Mouse (Mus musculus) heart, embryonic 15.5 days (tissue): ENCODE measurements at regions not wholly inside any gene's neighbourhood (a gene's known extent, or its start where the extent isn't known, plus 50 kb on each side); places are given as distances from the start of the nearest gene placed in this dataset.
A peak's percentile ranks its signal among the peaks of the same experiment; 100 is the strongest.

Experiments
- ATAC-seq: fragments of 200-750 bp; cut with Nextera tagmentation; replicated peaks from 2 replicates; pipeline ENCODE4 v1.8.0; 2017; ENCODE audit warnings: low read depth, moderate TSS enrichment; ENCODE audit not compliant: insufficient number of reproducible peaks, insufficient read depth, low FRiP score
- H3K27ac ChIP-seq: fragments of 300-500 bp; sonication (generic); 2 replicates; pipeline ENCODE4 v1.5.1; 2015; ENCODE audit warnings: mild to moderate bottlenecking, inconsistent platforms
- H3K27me3 ChIP-seq: fragments of 300-500 bp; sonication (generic); 2 replicates; pipeline ENCODE4 v1.6.1; 2015; ENCODE audit warnings: inconsistent platforms
- H3K36me3 ChIP-seq: fragments of 300-500 bp; sonication (generic); 2 replicates; pipeline ENCODE4 v1.6.1; 2015; ENCODE audit warnings: mild to moderate bottlenecking, inconsistent platforms
- H3K4me1 ChIP-seq: fragments of 300-500 bp; sonication (generic); replicated peaks from 2 replicates; pipeline ENCODE4 v1.6.1; 2015; ENCODE audit warnings: inconsistent platforms
- H3K4me2 ChIP-seq: fragments of 300-500 bp; sonication (generic); 2 replicates; pipeline ENCODE4 v1.6.1; 2015; ENCODE audit warnings: inconsistent platforms, mild to moderate bottlenecking, moderate library complexity
- H3K4me3 ChIP-seq: fragments of 300-500 bp; sonication (generic); 2 replicates; pipeline ENCODE4 v1.5.1; 2015; ENCODE audit warnings: mild to moderate bottlenecking, inconsistent platforms
- H3K9ac ChIP-seq: fragments of 300-500 bp; sonication (generic); 2 replicates; pipeline ENCODE4 v1.6.1; 2015; ENCODE audit warnings: mild to moderate bottlenecking, inconsistent platforms
- H3K9me3 ChIP-seq: fragments of 300-500 bp; sonication (generic); replicated peaks from 2 replicates; pipeline ENCODE4 v1.6.1; 2016; ENCODE audit warnings: inconsistent platforms
- WGBS: fragments of 180-500 bp; shearing (Covaris S2); methylation state at CpG from one replicate; pipeline ENCODE4 v1.1.7; 2015; ENCODE audit warnings: mixed read lengths; 5-methylcytosine and 5-hydroxymethylcytosine counted together

- H3K36me3 ChIP-seq = no peaks in the 10 kb centered on the region
- no peak overlapping the region for H3K27ac ChIP-seq
- no peak overlapping the region for H3K9ac ChIP-seq
- ATAC-seq = no peak
- no peaks in the 10 kb centered on the region for H3K27me3 ChIP-seq
- no peak overlapping the region for H3K4me3 ChIP-seq
- H3K9me3 ChIP-seq = no peaks in the 10 kb centered on the region
- no peak overlapping the region for H3K4me2 ChIP-seq
- H3K4me1 ChIP-seq = peaks cover 10% of the 10 kb centered on the region; the same call in 1 of the 2 replicates
- 84% methylated on average over 9 of the region's 9 CpGs for WGBS
These were observed 384.8 kb upstream of the Zmiz1 start for GRCm38 (mm10) chr14:25074022-25074800.

- Histone ChIP-seq H3K4me3 (no peak overlapping the region), H3K36me3 (no peaks in the 10 kb centered on the region), H3K4me2 (no peak overlapping the region), H3K27me3 (no peaks in the 10 kb centered on the region), H3K9ac (no peak overlapping the region), H3K4me1 (peaks cover 8% of the 10 kb centered on the region; the same call in 1 of the 2 replicates), H3K9me3 (no peaks in the 10 kb centered on the region), H3K27ac (no peak overlapping the region)
- ATAC-seq = no peak
- WGBS = 88% methylated on average over 5 of the region's 5 CpGs
These were observed 384.1 kb upstream of the Zmiz1 start for GRCm38 (mm10) chr14:25074891-25075290.

GRCm38 (mm10) chr14:25080431-25080830 is 378.6 kb upstream of the Zmiz1 start:
- Histone ChIP-seq H3K9me3 (no peaks in the 10 kb centered on the region), H3K27ac (no peak overlapping the region), H3K4me1 (no peaks in the 10 kb centered on the region), H3K4me2 (no peak overlapping the region), H3K27me3 (no peaks in the 10 kb centered on the region), H3K36me3 (no peaks in the 10 kb centered on the region), H3K9ac (no peak overlapping the region), H3K4me3 (no peak overlapping the region)
- no peak for ATAC-seq
- WGBS = 72% methylated on average over 3 of the region's 3 CpGs

- Histone ChIP-seq H3K4me3 (no peak overlapping the region), H3K4me1 (no peaks in the 10 kb centered on the region), H3K27ac (no peak overlapping the region), H3K4me2 (no peak overlapping the region), H3K36me3 (no peaks in the 10 kb centered on the region), H3K9ac (no peak overlapping the region), H3K27me3 (no peaks in the 10 kb centered on the region), H3K9me3 (no peaks in the 10 kb centered on the region)
- ATAC-seq = no peak
- WGBS = 55% methylated on average over 4 of the region's 4 CpGs
These were observed 375.1 kb upstream of the Zmiz1 start for GRCm38 (mm10) chr14:25083847-25084246.

GRCm38 (mm10) chr14:25096786-25097185 is 362.2 kb upstream of the Zmiz1 start:
- no peaks in the 10 kb centered on the region for H3K27me3 ChIP-seq
- no peaks in the 10 kb centered on the region for H3K36me3 ChIP-seq
- no peak for ATAC-seq
- no peak overlapping the region for H3K27ac ChIP-seq
- no peak overlapping the region for H3K4me2 ChIP-seq
- H3K4me3 ChIP-seq = no peak overlapping the region
- no peaks in the 10 kb centered on the region for H3K4me1 ChIP-seq
- H3K9me3 ChIP-seq = no peaks in the 10 kb centered on the region
- WGBS = 75% methylated on average over 3 of the region's 3 CpGs
- H3K9ac ChIP-seq = no peak overlapping the region

- Histone ChIP-seq H3K9me3 (no peaks in the 10 kb centered on the region), H3K27ac (no peak overlapping the region), H3K4me2 (no peak overlapping the region), H3K36me3 (no peaks in the 10 kb centered on the region), H3K4me3 (no peak overlapping the region), H3K9ac (no peak overlapping the region), H3K4me1 (peaks cover 19% of the 10 kb centered on the region), H3K27me3 (no peaks in the 10 kb centered on the region)
- no peak for ATAC-seq
- WGBS = 67% methylated on average over 10 of the region's 10 CpGs
These were observed 353.6 kb upstream of the Zmiz1 start for GRCm38 (mm10) chr14:25105391-25105790.

GRCm38 (mm10) chr14:25106451-25106850 is 352.5 kb upstream of the Zmiz1 start:
- ATAC-seq = no peak
- H3K9ac ChIP-seq = no peak overlapping the region
- 93% methylated on average over 2 of the region's 2 CpGs for WGBS

GRCm38 (mm10) chr14:25108101-25108652 is 350.8 kb upstream of the Zmiz1 start:
- 36% methylated on average over 17 of the region's 17 CpGs for WGBS
- ATAC-seq = no peak

More at GRCm38 (mm10) chr14:25106451-25106850, 352.5 kb upstream of the Zmiz1 start:
- Histone ChIP-seq H3K36me3 (no peaks in the 10 kb centered on the region), H3K4me1 (peaks cover 19% of the 10 kb centered on the region), H3K4me2 (no peak overlapping the region), H3K9me3 (no peaks in the 10 kb centered on the region), H3K4me3 (no peak overlapping the region), H3K27me3 (no peaks in the 10 kb centered on the region), H3K27ac (no peak overlapping the region)

GRCm38 (mm10) chr14:25108701-25109290 is 350.2 kb upstream of the Zmiz1 start:
- no peaks in the 10 kb centered on the region for H3K36me3 ChIP-seq
- ATAC-seq = peak; percentile 61; the same call in 1 of the 2 replicates
- no peaks in the 10 kb centered on the region for H3K27me3 ChIP-seq
- H3K9ac ChIP-seq = no peak overlapping the region; the same call in 1 of the 2 replicates
- peak overlapping the region; percentile 46 for H3K4me2 ChIP-seq
- 8% methylated on average over 8 of the region's 8 CpGs for WGBS
- no peaks in the 10 kb centered on the region for H3K9me3 ChIP-seq
- peak overlapping the region; percentile 8; the same call in 1 of the 2 replicates for H3K27ac ChIP-seq
- H3K4me1 ChIP-seq = peaks cover 19% of the 10 kb centered on the region
- H3K4me3 ChIP-seq = peak overlapping the region; percentile 16; the same call in 1 of the 2 replicates

More at GRCm38 (mm10) chr14:25108101-25108652, 350.8 kb upstream of the Zmiz1 start:
- H3K4me3 ChIP-seq = peak overlapping the region; percentile 16; the same call in 1 of the 2 replicates
- H3K27ac ChIP-seq = peak overlapping the region; percentile 8; the same call in 1 of the 2 replicates
- no peaks in the 10 kb centered on the region for H3K27me3 ChIP-seq
- H3K36me3 ChIP-seq = no peaks in the 10 kb centered on the region
- peaks cover 19% of the 10 kb centered on the region for H3K4me1 ChIP-seq
- H3K9ac ChIP-seq = no peak overlapping the region
- peak overlapping the region; percentile 46 for H3K4me2 ChIP-seq
- no peaks in the 10 kb centered on the region for H3K9me3 ChIP-seq

- H3K9me3 ChIP-seq = no peaks in the 10 kb centered on the region
- no peak overlapping the region for H3K27ac ChIP-seq
- no peak overlapping the region for H3K4me2 ChIP-seq
- H3K27me3 ChIP-seq = no peaks in the 10 kb centered on the region
- no peak for ATAC-seq
- H3K4me3 ChIP-seq = no peak overlapping the region
- WGBS = 34% methylated on average over 1 of the region's 1 CpGs
- no peak overlapping the region for H3K9ac ChIP-seq
- H3K36me3 ChIP-seq = no peaks in the 10 kb centered on the region
- peaks cover 19% of the 10 kb centered on the region for H3K4me1 ChIP-seq
These were observed 349.3 kb upstream of the Zmiz1 start for GRCm38 (mm10) chr14:25109691-25110090.

- no peak overlapping the region for H3K27ac ChIP-seq
- H3K4me1 ChIP-seq = peaks cover 16% of the 10 kb centered on the region
- H3K4me3 ChIP-seq = no peak overlapping the region
- no peaks in the 10 kb centered on the region for H3K9me3 ChIP-seq
- no peak for ATAC-seq
- H3K27me3 ChIP-seq = no peaks in the 10 kb centered on the region
- 67% methylated on average over 10 of the region's 10 CpGs for WGBS
- H3K9ac ChIP-seq = no peak overlapping the region
- no peaks in the 10 kb centered on the region for H3K36me3 ChIP-seq
- H3K4me2 ChIP-seq = no peak overlapping the region
These were observed 346.2 kb upstream of the Zmiz1 start for GRCm38 (mm10) chr14:25112832-25113231.
